Mouse (Mus musculus) megakaryocyte progenitor cell, adult 5-6 weeks (primary cell): ENCODE measurements around the gene Kif6. TPM values are rescaled to one million over a fixed set of nuclear protein-coding genes. Genes with fewer than 3 reads are reported as not detected.

Experiments
- ATAC-seq: replicated peaks from 2 replicates; pipeline ENCODE4 v1.8.0; 2016; ENCODE audit warnings: mild to moderate bottlenecking, moderate TSS enrichment, inconsistent platforms; ENCODE audit not compliant: poor library complexity
- total RNA-seq, 2 experiments: library from RNA; stranded (forward) in 1 of 2; stranded (reverse) in 1 of 2; fragments of 157-497, 149-512 nt in 1 of 2; fragments of 200-1000 nt in 1 of 2; gene quantifications; 2 replicates each; pipeline versions ENCODE4 v1.2.3 to v1.2.4; 2015 to 2017

Kif6 gene
- total RNA-seq, 2 experiments from 2014 or later, result not detected

DNA sequence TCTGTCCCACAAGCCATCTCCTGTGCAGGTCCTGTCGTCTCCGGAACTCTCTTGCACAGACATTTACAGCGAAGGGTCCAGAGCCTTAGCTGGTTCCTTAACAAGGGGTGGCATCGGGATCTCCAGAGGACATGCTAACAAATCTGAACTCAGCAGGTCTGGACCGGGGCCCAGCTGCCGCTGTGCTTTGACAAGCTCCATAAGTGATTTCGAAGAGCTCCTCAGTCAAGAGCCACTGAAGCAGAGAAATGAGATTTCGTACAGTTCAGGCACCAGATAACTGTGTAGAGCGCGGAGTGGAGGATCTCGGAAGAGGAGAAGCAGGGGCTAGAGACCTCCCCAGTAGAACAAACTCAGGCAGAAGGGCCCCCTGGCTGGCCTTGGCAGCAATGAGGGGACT, 270.1 kb downstream of the Kif6 start:
- no peak for ATAC-seq

- ATAC-seq, result peak; percentile 52; the same call in 1 of the 2 replicates
These were observed 274.7 kb downstream of the Kif6 start for GRCm38 (mm10) chr17:49889629-49890028.

GRCm38 (mm10) chr17:49890861-49891260, 275.9 kb downstream of the Kif6 start:
- no peak for ATAC-seq

GRCm38 (mm10) chr17:49892390-49892789, 277.5 kb downstream of the Kif6 start:
- no peak for ATAC-seq

DNA sequence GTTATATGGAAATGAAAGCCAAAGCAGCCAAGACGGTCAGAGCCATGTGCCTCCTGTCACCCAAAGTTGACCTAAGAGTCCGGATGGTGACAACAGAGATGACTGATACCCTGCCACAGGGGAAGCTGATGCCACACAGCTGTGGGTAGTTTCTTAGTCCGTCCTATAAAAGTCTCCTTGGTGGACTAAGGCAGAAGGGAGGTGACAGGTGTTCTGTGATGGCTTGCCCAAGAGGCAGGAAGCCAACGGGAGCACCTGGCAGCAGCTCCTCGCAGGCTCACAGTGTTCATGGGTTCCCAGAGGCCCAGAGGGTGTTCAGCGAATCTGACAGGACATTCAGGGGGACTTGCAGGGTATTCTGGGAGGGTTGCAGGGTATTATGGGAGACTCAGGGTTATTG, 279.5 kb downstream of the Kif6 start:
- no peak for ATAC-seq

DNA sequence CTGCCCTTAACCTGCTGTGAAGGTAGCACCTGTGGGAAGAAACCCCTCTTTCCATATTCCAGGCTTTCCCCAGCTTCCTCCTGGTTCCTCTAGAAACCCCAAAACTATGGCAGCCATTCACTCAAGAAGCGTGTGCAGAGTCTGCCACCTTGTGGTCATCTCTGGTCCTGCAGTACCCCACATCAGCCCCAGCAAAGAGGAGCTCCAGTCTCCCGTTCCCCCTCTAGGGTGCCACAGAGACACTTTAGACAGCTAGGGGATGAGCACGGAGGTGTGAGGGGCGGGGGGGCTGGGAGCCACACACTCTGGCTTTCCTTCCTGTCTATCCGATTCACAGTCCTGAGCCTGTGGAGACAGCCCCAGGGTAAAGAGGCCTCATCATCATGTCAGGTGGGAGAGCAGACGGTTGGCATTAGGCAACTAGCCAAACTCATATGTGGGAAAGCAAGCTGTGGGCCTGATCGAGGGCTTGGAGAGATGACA, 284.0 kb downstream of the Kif6 start:
- ATAC-seq, result peak; percentile 91

GRCm38 (mm10) chr17:49902613-49903012, 287.7 kb downstream of the Kif6 start:
- ATAC-seq, result no peak

DNA sequence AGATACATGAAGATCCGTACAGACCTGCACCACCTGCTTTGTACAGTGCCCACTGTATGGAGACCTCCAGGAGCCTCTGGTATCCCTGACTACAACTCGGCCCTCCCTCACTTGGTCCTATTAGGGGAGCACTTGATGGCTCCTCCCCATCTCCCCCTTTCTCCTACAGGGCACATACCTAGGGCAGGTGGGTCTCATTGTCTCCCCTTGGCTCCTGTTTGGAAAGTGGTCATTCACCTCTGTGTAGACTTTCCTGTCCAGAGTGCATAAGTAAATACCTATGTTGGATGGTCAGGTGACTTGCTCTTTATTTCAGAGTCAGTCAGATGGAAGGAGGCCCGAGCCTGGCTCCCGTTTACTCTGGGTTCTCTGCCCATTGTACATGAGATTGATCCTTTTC, 308.5 kb downstream of the Kif6 start:
- no peak for ATAC-seq

DNA sequence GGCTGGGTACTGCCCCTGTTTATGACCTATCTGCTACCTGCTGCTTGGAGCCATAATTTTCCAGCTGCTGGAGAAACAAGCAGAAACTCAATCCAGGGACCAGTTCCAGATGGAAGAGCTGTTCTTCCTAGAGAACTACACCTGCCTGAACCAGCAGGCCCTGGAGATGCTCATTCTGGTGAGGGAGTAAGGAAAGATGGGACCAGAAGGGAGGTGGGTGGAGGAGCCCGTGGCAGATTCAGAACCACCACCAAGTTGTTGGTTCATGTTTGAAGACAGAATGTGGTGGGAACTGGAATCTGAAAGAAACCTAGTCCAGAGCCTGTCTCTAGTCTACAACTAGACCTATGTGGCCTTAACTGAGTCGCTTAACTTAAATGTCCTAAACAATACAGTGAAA, 312.7 kb downstream of the Kif6 start:
- no peak for ATAC-seq

DNA sequence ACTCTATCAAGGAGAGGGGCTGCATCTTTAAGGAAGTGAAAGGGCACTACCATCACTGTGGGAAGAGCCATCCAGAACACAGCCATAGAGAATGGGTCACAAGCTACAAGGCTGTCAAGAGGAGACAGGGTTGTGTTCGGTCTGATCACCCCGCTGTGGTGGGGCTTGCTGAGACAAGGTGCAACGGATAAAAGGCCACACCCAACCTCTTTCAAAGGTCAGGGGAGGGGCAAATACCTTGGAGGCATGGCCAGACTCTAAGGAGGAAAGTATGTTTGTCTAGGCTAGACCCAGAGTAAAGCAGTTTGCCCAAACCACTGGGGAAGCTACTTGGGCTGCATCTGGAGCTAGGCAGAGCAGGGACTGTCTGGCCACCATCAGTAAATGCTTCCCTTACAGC, 318.9 kb downstream of the Kif6 start:
- no peak for ATAC-seq

DNA sequence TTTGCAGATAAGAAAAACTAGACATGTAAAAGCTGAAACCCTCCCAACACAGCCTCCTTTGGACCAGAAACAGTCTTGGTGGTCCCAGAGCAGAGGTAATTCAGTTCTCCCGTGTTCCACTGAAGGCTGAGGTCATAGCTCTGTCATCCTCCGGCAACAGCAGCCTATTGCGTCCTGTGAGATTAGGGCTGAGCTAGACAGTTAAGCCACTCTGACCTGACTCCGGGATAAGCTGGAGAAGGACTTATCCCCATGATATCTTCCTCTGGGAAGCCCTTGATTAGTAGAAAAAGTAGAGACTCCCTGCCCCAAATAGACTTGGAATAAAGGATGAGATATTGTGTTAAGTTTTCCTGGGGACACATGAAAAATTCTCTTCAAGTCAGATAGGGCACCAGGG, 319.6 kb downstream of the Kif6 start:
- ATAC-seq, result no peak

DNA sequence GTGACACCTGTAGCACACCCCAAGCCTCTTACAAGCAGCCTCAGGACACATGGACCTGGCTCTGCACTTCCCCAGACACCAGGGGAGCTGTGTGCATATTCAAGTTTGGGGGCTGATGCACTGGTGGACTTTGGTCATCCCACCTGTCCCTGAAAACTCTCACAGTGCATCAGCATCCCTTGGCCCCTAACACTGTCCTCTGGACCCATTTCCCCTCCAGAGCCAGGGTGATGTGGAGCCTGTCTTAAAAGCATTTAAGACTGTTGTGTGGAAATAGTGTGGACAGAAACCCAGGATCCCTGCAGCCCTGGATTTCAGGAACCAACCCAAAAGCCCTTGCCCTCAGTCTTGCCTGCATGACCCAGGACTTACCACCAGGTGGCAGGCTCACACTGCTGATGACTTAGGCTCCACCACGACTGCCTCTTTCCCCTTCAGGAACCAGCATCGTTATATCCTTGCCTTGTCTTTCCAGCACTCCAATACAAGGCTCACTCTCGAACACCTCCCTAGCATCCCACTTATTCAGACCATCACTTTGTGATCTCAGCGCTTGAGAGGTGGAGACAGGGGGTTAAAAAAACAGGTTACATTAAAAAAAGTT, 320.8 kb downstream of the Kif6 start:
- peak; percentile 94 for ATAC-seq

- no peak for ATAC-seq
These were observed 321.3 kb downstream of the Kif6 start for GRCm38 (mm10) chr17:49936214-49936613.

DNA sequence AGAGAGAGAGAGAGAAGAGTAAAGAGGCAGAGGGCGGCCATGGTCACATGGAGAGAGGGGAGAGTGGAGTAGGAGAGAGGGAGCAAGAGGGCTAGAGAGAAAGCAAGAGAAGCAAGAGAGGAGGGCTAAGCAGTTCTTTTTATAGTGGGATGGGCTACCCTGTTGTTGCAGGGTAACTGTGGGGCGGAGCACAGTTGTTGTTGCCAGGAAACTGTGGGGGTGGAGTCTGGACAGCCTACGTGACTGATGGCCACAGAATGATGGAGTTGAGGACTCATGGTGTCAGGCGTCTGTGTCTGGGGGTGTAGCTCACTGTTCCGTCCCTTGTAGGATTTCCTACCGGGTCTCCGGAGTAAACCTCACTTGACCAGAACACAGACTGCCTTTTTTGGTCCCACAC, 324.2 kb downstream of the Kif6 start:
- ATAC-seq, result no peak

GRCm38 (mm10) chr17:49942674-49943073, 327.7 kb downstream of the Kif6 start:
- peak; percentile 93 for ATAC-seq

DNA sequence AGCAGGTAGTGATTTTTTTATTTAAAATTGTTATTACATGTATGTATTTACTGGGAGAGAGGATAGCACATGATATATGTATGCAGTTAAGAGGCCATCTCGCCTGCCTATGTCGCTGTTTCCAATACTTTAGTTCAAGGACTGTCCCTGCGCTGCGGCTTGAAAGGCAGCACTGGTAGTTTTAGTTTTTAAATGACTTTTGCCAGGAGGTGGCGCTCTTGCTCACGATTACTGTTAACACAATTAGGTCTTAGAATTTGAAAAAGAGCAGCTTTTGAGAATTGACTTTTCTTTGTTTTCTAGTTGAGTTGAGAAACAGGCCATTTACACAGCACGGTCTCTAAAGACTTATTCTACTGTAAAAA, 336.5 kb downstream of the Kif6 start:
- ATAC-seq, result peak; percentile 82

DNA sequence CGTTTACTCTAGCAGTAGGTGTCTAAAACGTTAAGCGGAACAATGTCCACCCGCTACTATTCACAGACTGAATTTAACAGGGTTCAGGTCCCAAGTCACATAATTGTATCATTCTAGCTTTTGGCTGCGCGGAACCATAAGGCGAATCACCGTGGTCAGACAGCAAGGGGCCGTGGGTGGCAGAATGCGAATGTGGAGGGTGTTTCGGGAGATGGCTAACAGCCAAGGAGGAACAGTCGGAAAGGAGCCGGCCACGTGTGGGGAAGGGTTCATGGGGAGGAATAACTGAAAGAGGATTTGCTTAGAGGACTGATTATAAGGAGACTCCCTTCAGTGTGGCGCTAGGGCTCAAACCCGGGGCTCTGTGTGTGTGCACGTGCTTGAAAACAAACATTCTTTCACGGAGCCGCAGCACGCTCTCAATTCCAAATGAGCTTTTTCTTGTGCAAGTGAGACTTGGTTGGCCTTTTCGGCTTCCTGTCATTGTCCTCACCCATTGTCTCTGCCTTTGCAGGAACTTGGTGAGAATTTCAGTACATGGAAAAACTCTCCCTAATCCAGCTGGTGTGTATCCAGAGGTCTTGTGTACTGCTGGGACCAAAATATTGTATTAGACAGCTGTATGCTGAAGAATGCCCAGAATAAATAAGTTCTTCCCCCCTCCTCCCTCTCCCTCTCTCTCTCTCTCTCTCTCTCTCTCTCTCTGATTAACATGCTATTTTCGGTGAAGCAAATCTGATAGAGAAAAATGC, 337.1 kb downstream of the Kif6 start:
- peak; percentile 59 for ATAC-seq

DNA sequence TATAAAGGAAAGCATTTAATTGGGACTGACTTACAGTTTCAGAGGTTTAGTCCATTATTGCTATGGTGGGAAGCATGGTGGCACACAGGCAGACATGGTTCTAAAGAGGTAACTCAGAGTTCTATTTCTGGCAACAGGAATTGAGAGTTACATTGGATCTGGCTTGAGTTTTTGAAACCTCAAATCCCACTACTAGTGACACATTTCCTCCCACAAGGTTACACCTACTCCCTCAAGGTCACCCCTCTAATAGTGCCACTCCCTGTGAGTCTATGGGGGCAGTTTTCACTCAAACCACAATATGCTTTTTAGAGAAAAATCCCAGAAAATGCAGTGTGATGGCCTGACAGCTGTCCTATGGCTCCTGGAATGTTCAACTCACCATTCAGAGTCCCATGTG, 344.1 kb downstream of the Kif6 start:
- no peak for ATAC-seq

Other genes with a start within 250 kb of the Kif6 start
- 31.7 and 35.7 TPM in 2 replicates for gene Mocs1, start 186.8 kb upstream of the Kif6 start, total RNA-seq (2015)
- gene Mocs1, start 186.8 kb upstream of the Kif6 start, total RNA-seq (2017), result 13.8 and 15.7 TPM in 2 replicates
- gene Daam2, start 50.8 kb upstream of the Kif6 start, total RNA-seq (2015), result not detected in 2 replicates
- gene Daam2, start 50.8 kb upstream of the Kif6 start, total RNA-seq (2017), result not detected in 2 replicates